Comparison of ENCODE assay signal across 7 mouse cellular contexts in genomic region chr3:89270891-89271290, GRCm38 (mm10). TPM values are rescaled to one million over a fixed set of nuclear protein-coding genes. Genes with fewer than 3 reads are reported as not detected.
DNase-seq lines count a peak whose midpoint lies in the region; ATAC-seq lines count a peak whose summit lies in the region.

No protein-coding gene starts in this region.

- peak overlapping the region; percentile 65 for H3K4me3 ChIP-seq in embryonic facial prominence, embryonic 10.5 days
- peak overlapping the region; percentile 63; the same call in 1 of the 2 replicates for H3K4me3 ChIP-seq in heart, embryonic 12.5 days
- peak overlapping the region; percentile 66 for H3K4me3 ChIP-seq in lung, embryonic 16.5 days (ENCODE audit: low read length)
- peak overlapping the region; percentile 51 for H3K4me3 ChIP-seq in stomach, embryonic 14.5 days (ENCODE audit: low read depth, low read length)

- H3K9ac ChIP-seq in heart, embryonic 12.5 days: peak overlapping the region; percentile 84
- H3K9ac ChIP-seq in lung, embryonic 16.5 days (ENCODE audit: low read length): peak overlapping the region; percentile 80
- peak overlapping the region; percentile 49; the same call in 1 of the 2 replicates for H3K9ac ChIP-seq in stomach, embryonic 14.5 days (replicated peaks; ENCODE audit: low read depth, low read length)

- peaks cover 27% of the 10 kb centered on the region for H3K36me3 ChIP-seq in embryonic facial prominence, embryonic 10.5 days (replicated peaks)
- H3K36me3 ChIP-seq in heart, embryonic 12.5 days: peaks cover 38% of the 10 kb centered on the region
- peaks cover 25% of the 10 kb centered on the region for H3K36me3 ChIP-seq in lung, embryonic 16.5 days (ENCODE audit: control insufficient read depth, insufficient read depth, low read length)
- H3K36me3 ChIP-seq in stomach, embryonic 14.5 days (ENCODE audit: control insufficient read depth, insufficient read depth, low read length): peaks cover 2% of the 10 kb centered on the region

- peaks cover 29% of the 10 kb centered on the region for H3K27me3 ChIP-seq in embryonic facial prominence, embryonic 10.5 days (replicated peaks; ENCODE audit: low read depth, poor library complexity, severe bottlenecking)
- H3K27me3 ChIP-seq in heart, embryonic 12.5 days (replicated peaks): no peaks in the 10 kb centered on the region
- H3K27me3 ChIP-seq in lung, embryonic 16.5 days (ENCODE audit: control insufficient read depth, insufficient read depth, low read depth, low read length): no peaks in the 10 kb centered on the region
- H3K27me3 ChIP-seq in stomach, embryonic 14.5 days (ENCODE audit: control insufficient read depth, insufficient read depth, low read length): no peaks in the 10 kb centered on the region

- ATAC-seq in heart, embryonic 12.5 days (ENCODE audit: insufficient number of reproducible peaks, low FRiP score): no peak
- peak; percentile 23; the same call in 1 of the 2 replicates for ATAC-seq in lung, embryonic 16.5 days (ENCODE audit: low read depth)
- ATAC-seq in stomach, embryonic 14.5 days (ENCODE audit: insufficient number of reproducible peaks, insufficient read depth, low FRiP score, low read depth): no peak

- H3K9me3 ChIP-seq in embryonic facial prominence, embryonic 10.5 days: no peaks in the 10 kb centered on the region
- no peaks in the 10 kb centered on the region for H3K9me3 ChIP-seq in heart, embryonic 12.5 days (replicated peaks)
- H3K9me3 ChIP-seq in lung, embryonic 16.5 days (ENCODE audit: control insufficient read depth, low read length): no peaks in the 10 kb centered on the region
- no peaks in the 10 kb centered on the region for H3K9me3 ChIP-seq in stomach, embryonic 14.5 days (ENCODE audit: control insufficient read depth, low read depth, low read length)

- DNase-seq in urinary bladder, adult 2 months (ENCODE audit: low spot score): peak; percentile 42
- DNase-seq in urinary bladder, postnatal 10 days (ENCODE audit: low spot score): no peak
- no peak for DNase-seq in embryonic facial prominence, embryonic 10.5 days (ENCODE audit: low spot score)
- DNase-seq in kidney, postnatal 4 days: peak; percentile 50 to 66

- 75% methylated on average over 6 of the region's 6 CpGs for WGBS in embryonic facial prominence, embryonic 10.5 days
- 65% methylated on average over 6 of the region's 6 CpGs for WGBS in heart, embryonic 12.5 days
- 60% methylated on average over 6 of the region's 6 CpGs for WGBS in lung, embryonic 16.5 days
- WGBS in stomach, embryonic 14.5 days: 73% methylated on average over 6 of the region's 6 CpGs

- H3K4me2 ChIP-seq in heart, embryonic 12.5 days: peak overlapping the region; percentile 90
- peak overlapping the region; percentile 51 for H3K4me2 ChIP-seq in lung, embryonic 16.5 days (ENCODE audit: low read depth, low read length)
- H3K4me2 ChIP-seq in stomach, embryonic 14.5 days (replicated peaks; ENCODE audit: low read depth, low read length): peak overlapping the region; percentile 64

- peak overlapping the region; percentile 83 for H3K27ac ChIP-seq in embryonic facial prominence, embryonic 10.5 days (replicated peaks)
- H3K27ac ChIP-seq in heart, embryonic 12.5 days (ENCODE audit: poor library complexity, severe bottlenecking): peak overlapping the region; percentile 82
- H3K27ac ChIP-seq in lung, embryonic 16.5 days (ENCODE audit: low read length): peak overlapping the region; percentile 93
- peak overlapping the region; percentile 68; the same call in 1 of the 2 replicates for H3K27ac ChIP-seq in stomach, embryonic 14.5 days (ENCODE audit: low read length)

- H3K4me1 ChIP-seq in embryonic facial prominence, embryonic 10.5 days: peaks cover 55% of the 10 kb centered on the region
- peaks cover 43% of the 10 kb centered on the region for H3K4me1 ChIP-seq in heart, embryonic 12.5 days (replicated peaks)
- peaks cover 36% of the 10 kb centered on the region for H3K4me1 ChIP-seq in lung, embryonic 16.5 days (replicated peaks; ENCODE audit: control insufficient read depth, insufficient read depth, low read length)
- peaks cover 32% of the 10 kb centered on the region for H3K4me1 ChIP-seq in stomach, embryonic 14.5 days (ENCODE audit: control insufficient read depth, insufficient read depth, low read length)

RNA-seq across cellular contexts. Expression of gene Slc50a1, which starts 0.5 kb away (rescaled TPM):
- polyA plus RNA-seq in urinary bladder, adult 2 months (2012; rRNA removed): 128 and 156 TPM in 2 replicates
- polyA plus RNA-seq in embryonic facial prominence, embryonic 10.5 days (2016; fragmentation: Nextera tagmentation; extraction: Ambion mirVana): 27.2 and 34.2 TPM in 2 replicates
- polyA plus RNA-seq in heart, embryonic 12.5 days (2016; fragmentation: Nextera tagmentation; extraction: Ambion mirVana): 40.9 and 42.9 TPM in 2 replicates
- polyA plus RNA-seq in lung, embryonic 16.5 days (2015; fragmentation: Nextera tagmentation; extraction: Ambion mirVana): 65.7 and 66.7 TPM in 2 replicates
- 86.5 TPM in 2 replicates for polyA plus RNA-seq in stomach, embryonic 14.5 days (2014; fragmentation: Nextera tagmentation; extraction: Ambion mirVana)

RNA-seq across cellular contexts. Expression of gene Efna1, which starts 10.1 kb away (rescaled TPM):
- polyA plus RNA-seq in urinary bladder, adult 2 months (2012; rRNA removed): 41.8 and 43.5 TPM in 2 replicates
- polyA plus RNA-seq in embryonic facial prominence, embryonic 10.5 days (2016; fragmentation: Nextera tagmentation; extraction: Ambion mirVana): 26.7 and 27.2 TPM in 2 replicates
- polyA plus RNA-seq in heart, embryonic 12.5 days (2016; fragmentation: Nextera tagmentation; extraction: Ambion mirVana): 27.0 and 31.0 TPM in 2 replicates
- polyA plus RNA-seq in lung, embryonic 16.5 days (2015; fragmentation: Nextera tagmentation; extraction: Ambion mirVana): 97.2 and 104 TPM in 2 replicates
- 39.3 and 45.0 TPM in 2 replicates for polyA plus RNA-seq in stomach, embryonic 14.5 days (2014; fragmentation: Nextera tagmentation; extraction: Ambion mirVana)

RNA-seq across cellular contexts. Expression of gene Dpm3, which starts 11.7 kb away (rescaled TPM):
- polyA plus RNA-seq in urinary bladder, adult 2 months (2012; rRNA removed): 200 and 251 TPM in 2 replicates
- polyA plus RNA-seq in embryonic facial prominence, embryonic 10.5 days (2016; fragmentation: Nextera tagmentation; extraction: Ambion mirVana): 74.1 and 84.1 TPM in 2 replicates
- 65.1 and 79.2 TPM in 2 replicates for polyA plus RNA-seq in heart, embryonic 12.5 days (2016; fragmentation: Nextera tagmentation; extraction: Ambion mirVana)
- polyA plus RNA-seq in lung, embryonic 16.5 days (2015; fragmentation: Nextera tagmentation; extraction: Ambion mirVana): 135 and 138 TPM in 2 replicates
- polyA plus RNA-seq in stomach, embryonic 14.5 days (2014; fragmentation: Nextera tagmentation; extraction: Ambion mirVana): 144 and 186 TPM in 2 replicates

RNA-seq across cellular contexts. Expression of gene Trim46, which starts 24.8 kb away (rescaled TPM):
- polyA plus RNA-seq in urinary bladder, adult 2 months (2012; rRNA removed): 4.1 and 6.0 TPM in 2 replicates
- polyA plus RNA-seq in embryonic facial prominence, embryonic 10.5 days (2016; fragmentation: Nextera tagmentation; extraction: Ambion mirVana): 4.0 and 4.7 TPM in 2 replicates
- 0.89 and 1.1 TPM in 2 replicates for polyA plus RNA-seq in heart, embryonic 12.5 days (2016; fragmentation: Nextera tagmentation; extraction: Ambion mirVana)
- polyA plus RNA-seq in lung, embryonic 16.5 days (2015; fragmentation: Nextera tagmentation; extraction: Ambion mirVana): 7.2 and 7.7 TPM in 2 replicates
- 4.9 and 5.1 TPM in 2 replicates for polyA plus RNA-seq in stomach, embryonic 14.5 days (2014; fragmentation: Nextera tagmentation; extraction: Ambion mirVana)

RNA-seq across cellular contexts. Expression of gene Krtcap2, which starts 25.1 kb away (rescaled TPM):
- 67.7 and 77.1 TPM in 2 replicates for polyA plus RNA-seq in urinary bladder, adult 2 months (2012; rRNA removed)
- polyA plus RNA-seq in embryonic facial prominence, embryonic 10.5 days (2016; fragmentation: Nextera tagmentation; extraction: Ambion mirVana): 244 and 262 TPM in 2 replicates
- 243 and 262 TPM in 2 replicates for polyA plus RNA-seq in heart, embryonic 12.5 days (2016; fragmentation: Nextera tagmentation; extraction: Ambion mirVana)
- polyA plus RNA-seq in lung, embryonic 16.5 days (2015; fragmentation: Nextera tagmentation; extraction: Ambion mirVana): 304 and 314 TPM in 2 replicates
- 297 and 314 TPM in 2 replicates for polyA plus RNA-seq in stomach, embryonic 14.5 days (2014; fragmentation: Nextera tagmentation; extraction: Ambion mirVana)

Comparison
In these comparisons a context has a peak if more than half of its experiments do, and no peak if none do; other contexts are left out.
1. DNase-seq: peak in urinary bladder, adult 2 months (single experiment) and kidney, postnatal 4 days (2 of 2); none in urinary bladder, postnatal 10 days (single experiment) and embryonic facial prominence, embryonic 10.5 days (single experiment).
2. Peak in every context shown above with its lines, with median percentiles within 50 percentile points of each other: H3K27ac ChIP-seq, H3K4me3 ChIP-seq, H3K4me2 ChIP-seq and H3K9ac ChIP-seq.